Mouse (Mus musculus): ENCODE results near the gene Cobl. TPM values are rescaled to one million over a fixed set of nuclear protein-coding genes. Genes with fewer than 3 reads are reported as not detected.
A peak's percentile ranks its signal among the peaks of the same experiment; 100 is the strongest.

Cobl gene
- total and polyA plus RNA-seq, 2 experiments from 2014 or later, result 20.5 to 42.5 TPM

DNA sequence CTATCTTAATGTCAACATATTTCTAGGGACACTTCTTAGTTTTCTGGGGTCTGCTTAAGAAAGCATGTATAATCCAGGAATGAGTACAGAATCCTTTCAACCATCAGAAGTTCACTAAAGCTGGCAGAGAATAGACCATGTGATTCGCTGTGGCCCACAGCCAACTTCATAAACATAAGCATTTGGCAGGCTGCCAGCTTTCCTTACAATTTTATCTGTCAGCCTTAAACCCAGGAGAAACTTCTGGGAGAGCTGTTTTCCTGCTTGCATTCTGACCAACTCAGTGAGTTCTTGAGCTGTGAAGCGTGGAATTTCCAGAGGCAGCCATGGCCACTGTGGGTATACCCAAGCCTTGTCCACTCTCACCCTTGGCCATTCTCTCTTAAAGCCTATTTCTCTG lies 132.8 kb downstream of the Cobl start:
- no peaks in the 10 kb centered on the region for H3K27me3 ChIP-seq (ENCODE audit: control insufficient read depth, insufficient read depth, low read length)
- DNase-seq (ENCODE audit: low spot score) (peak; percentile 82), ATAC-seq (ENCODE audit: insufficient read depth, low read depth) (peak; percentile 55)
- WGBS, result 7% methylated on average over 2 of the region's 2 CpGs
- no peak for TF ChIP-seq EP300 (IDR thresholded peaks at IDR 0.05; ENCODE audit: low read depth)
- no peak for TF ChIP-seq CTCF (IDR thresholded peaks at IDR 0.05; ENCODE audit: low read depth)
- no peak overlapping the region for H3K4me3 ChIP-seq (ENCODE audit: low read depth, low read length)
- H3K4me2 ChIP-seq (ENCODE audit: low read depth, low read length), result peak overlapping the region; percentile 36; the same call in 1 of the 2 replicates
- no peaks in the 10 kb centered on the region for H3K9me3 ChIP-seq (replicated peaks; ENCODE audit: control insufficient read depth, low read length)
- no peak overlapping the region for H3K9ac ChIP-seq (replicated peaks; ENCODE audit: low read depth, low read length)
- no peaks in the 10 kb centered on the region for H3K36me3 ChIP-seq (replicated peaks; ENCODE audit: control insufficient read depth, insufficient read depth, low read length)
- peak overlapping the region; percentile 87 for H3K27ac ChIP-seq (ENCODE audit: low read depth)
- peaks cover 18% of the 10 kb centered on the region for H3K4me1 ChIP-seq (ENCODE audit: control insufficient read depth, insufficient read depth)

DNA sequence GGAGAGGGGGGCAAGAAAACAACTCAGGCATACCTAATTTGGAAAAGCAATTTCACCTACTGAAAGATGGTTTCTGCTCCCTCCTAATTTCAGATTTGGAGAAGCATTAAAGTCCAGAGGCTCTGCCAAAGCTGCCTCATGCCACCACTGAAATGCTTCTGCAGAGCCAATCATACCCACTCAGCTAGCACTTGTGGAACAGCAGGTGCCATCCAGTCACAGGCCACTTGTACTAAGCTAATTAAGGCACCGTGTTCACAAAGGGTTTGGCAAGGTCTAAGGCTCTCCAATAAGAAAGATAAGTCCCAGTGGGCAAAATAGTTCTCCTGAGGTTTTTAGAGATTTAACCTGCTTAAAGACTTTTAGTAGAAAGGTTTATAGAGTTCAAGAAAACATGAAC lies 143.3 kb downstream of the Cobl start:
- H3K27me3 ChIP-seq (ENCODE audit: control insufficient read depth, insufficient read depth, low read length), result no peaks in the 10 kb centered on the region
- H3K9me3 ChIP-seq (replicated peaks; ENCODE audit: control insufficient read depth, low read length), result no peaks in the 10 kb centered on the region
- H3K36me3 ChIP-seq (replicated peaks; ENCODE audit: control insufficient read depth, insufficient read depth, low read length), result no peaks in the 10 kb centered on the region
- WGBS, result 40% methylated on average over 1 of the region's 1 CpGs
- peak; percentile 87 for ATAC-seq (ENCODE audit: insufficient read depth, low read depth)
- no peak overlapping the region for H3K9ac ChIP-seq (replicated peaks; ENCODE audit: low read depth, low read length)
- H3K4me3 ChIP-seq (ENCODE audit: low read depth, low read length), result no peak overlapping the region
- H3K27ac ChIP-seq (ENCODE audit: low read depth), result peak overlapping the region; percentile 78
- peak; percentile 79 for DNase-seq (ENCODE audit: low spot score)
- no peak overlapping the region for H3K4me2 ChIP-seq (ENCODE audit: low read depth, low read length)
- TF ChIP-seq CTCF (IDR thresholded peaks at IDR 0.05; ENCODE audit: low read depth) (no peak), EP300 (IDR thresholded peaks at IDR 0.05; ENCODE audit: low read depth) (no peak)
- H3K4me1 ChIP-seq (ENCODE audit: control insufficient read depth, insufficient read depth), result peaks cover 32% of the 10 kb centered on the region; the same call in 1 of the 2 replicates

DNA sequence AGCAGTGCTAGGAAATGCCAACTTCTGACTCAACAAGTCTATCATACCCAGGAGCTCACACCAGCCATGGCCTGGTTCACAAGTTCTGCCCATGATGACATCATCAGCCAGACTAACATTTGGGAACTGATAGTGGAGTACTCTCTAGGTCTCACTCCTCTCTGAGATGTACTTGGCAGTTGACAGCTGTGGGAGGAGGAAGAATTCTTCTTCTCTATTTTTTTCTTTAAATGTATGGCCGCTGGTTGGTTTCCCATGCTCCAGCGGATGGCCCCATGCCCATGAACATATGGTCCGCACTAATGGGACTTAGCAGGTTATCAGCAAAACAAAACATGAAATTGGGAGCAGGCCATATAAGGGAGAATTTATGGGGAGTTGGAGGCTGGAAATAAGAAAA lies 145.4 kb downstream of the Cobl start:
- 83% methylated on average over 3 of the region's 3 CpGs for WGBS
- no peak for ATAC-seq (ENCODE audit: insufficient read depth, low read depth)

DNA sequence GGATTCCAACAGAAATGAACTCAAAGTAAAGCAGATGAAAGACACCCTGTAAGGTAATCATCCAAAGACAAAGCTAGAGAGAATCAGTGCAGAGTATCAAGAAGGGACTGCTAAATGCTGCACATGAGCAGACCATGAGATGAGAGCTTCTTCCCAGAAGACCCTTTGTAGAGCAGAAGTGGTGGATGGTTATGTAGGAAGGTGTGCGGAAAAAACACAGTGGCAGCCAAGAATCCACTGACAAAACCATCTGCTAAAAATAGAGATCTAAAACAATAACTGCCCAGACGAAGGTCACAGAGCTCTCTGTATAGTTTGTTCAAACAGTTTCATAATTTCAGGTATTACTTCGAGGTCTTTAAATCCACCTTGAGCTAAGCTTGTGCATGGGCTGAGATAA lies 149.1 kb downstream of the Cobl start:
- WGBS, result 28% methylated on average over 3 of the region's 3 CpGs
- ATAC-seq (ENCODE audit: insufficient read depth, low read depth), result no peak
- DNase-seq (ENCODE audit: low spot score), result peak; percentile 49

More for the DNA sequence above, 145.4 kb downstream of the Cobl start:
- H3K9ac ChIP-seq (replicated peaks; ENCODE audit: low read depth, low read length), result no peak overlapping the region
- H3K36me3 ChIP-seq (replicated peaks; ENCODE audit: control insufficient read depth, insufficient read depth, low read length), result no peaks in the 10 kb centered on the region
- H3K4me3 ChIP-seq (ENCODE audit: low read depth, low read length), result no peak overlapping the region
- peak; percentile 11 for DNase-seq (ENCODE audit: low spot score)
- H3K4me1 ChIP-seq (ENCODE audit: control insufficient read depth, insufficient read depth), result peaks cover 46% of the 10 kb centered on the region
- no peak overlapping the region for H3K4me2 ChIP-seq (ENCODE audit: low read depth, low read length)
- H3K27ac ChIP-seq (ENCODE audit: low read depth), result peak overlapping the region; percentile 46
- no peaks in the 10 kb centered on the region for H3K9me3 ChIP-seq (replicated peaks; ENCODE audit: control insufficient read depth, low read length)
- TF ChIP-seq EP300 (IDR thresholded peaks at IDR 0.05; ENCODE audit: low read depth), result no peak
- no peak for TF ChIP-seq CTCF (IDR thresholded peaks at IDR 0.05; ENCODE audit: low read depth)
- no peaks in the 10 kb centered on the region for H3K27me3 ChIP-seq (ENCODE audit: control insufficient read depth, insufficient read depth, low read length)

DNA sequence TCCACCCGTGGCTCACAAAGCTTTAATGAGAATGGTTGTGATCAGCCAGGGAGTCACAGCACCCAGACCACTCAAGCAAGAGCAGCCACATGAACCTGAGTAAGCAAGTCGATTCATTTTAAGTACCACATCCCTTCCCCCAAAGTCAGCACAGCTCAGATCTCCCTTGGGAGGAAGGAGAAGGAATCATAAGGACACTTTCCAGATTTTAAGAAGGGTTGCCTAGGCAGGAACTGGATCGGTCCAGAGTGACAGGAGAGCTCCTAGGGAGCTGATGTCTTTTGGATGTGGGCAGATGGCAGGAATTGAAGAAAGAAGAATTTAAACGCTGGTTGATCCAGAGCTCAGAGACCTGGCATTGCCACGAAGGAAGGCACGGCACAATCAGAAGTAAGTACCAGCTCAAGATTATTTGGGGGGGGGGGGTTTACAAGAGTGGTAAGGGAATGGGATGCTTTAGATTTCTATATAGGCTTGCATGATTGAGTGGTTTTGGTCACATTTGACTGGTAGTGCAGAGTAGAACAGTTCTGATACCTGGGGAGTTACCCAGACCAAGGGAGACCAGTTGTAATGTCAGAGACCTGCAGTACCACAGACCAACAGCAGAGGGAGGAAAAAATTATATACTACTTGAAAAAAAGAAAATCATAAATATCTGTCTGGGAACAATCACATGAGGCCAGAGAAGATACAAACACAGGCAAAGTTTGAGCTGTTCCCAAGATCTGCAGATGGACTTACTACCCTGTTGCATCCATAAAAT lies 150.3 kb downstream of the Cobl start:
- 70% methylated on average over 6 of the region's 6 CpGs for WGBS
- Histone ChIP-seq H3K27ac (ENCODE audit: low read depth) (peak overlapping the region; percentile 74; the same call in 1 of the 2 replicates), H3K27me3 (ENCODE audit: control insufficient read depth, insufficient read depth, low read length) (no peaks in the 10 kb centered on the region), H3K9ac (replicated peaks; ENCODE audit: low read depth, low read length) (no peak overlapping the region), H3K4me1 (ENCODE audit: control insufficient read depth, insufficient read depth) (peaks cover 32% of the 10 kb centered on the region), H3K4me3 (ENCODE audit: low read depth, low read length) (peak overlapping the region; percentile 11), H3K9me3 (replicated peaks; ENCODE audit: control insufficient read depth, low read length) (no peaks in the 10 kb centered on the region), H3K4me2 (ENCODE audit: low read depth, low read length) (peak overlapping the region; percentile 38), H3K36me3 (replicated peaks; ENCODE audit: control insufficient read depth, insufficient read depth, low read length) (no peaks in the 10 kb centered on the region)
- ATAC-seq (ENCODE audit: insufficient read depth, low read depth) (peak; percentile 49; the same call in 1 of the 2 replicates), DNase-seq (ENCODE audit: low spot score) (peak; percentile 25)
- TF ChIP-seq EP300 (IDR thresholded peaks at IDR 0.05; ENCODE audit: low read depth), result no peak
- peak; percentile 61 for TF ChIP-seq CTCF (IDR thresholded peaks at IDR 0.05; ENCODE audit: low read depth)

More for the DNA sequence above, 149.1 kb downstream of the Cobl start:
- no peak overlapping the region for H3K9ac ChIP-seq (replicated peaks; ENCODE audit: low read depth, low read length)
- H3K4me3 ChIP-seq (ENCODE audit: low read depth, low read length), result 0 out of 2 replicates have a peak overlapping the region, but pooled peaks have one; percentile 2
- TF ChIP-seq EP300 (IDR thresholded peaks at IDR 0.05; ENCODE audit: low read depth), result no peak
- TF ChIP-seq CTCF (IDR thresholded peaks at IDR 0.05; ENCODE audit: low read depth), result no peak
- H3K4me1 ChIP-seq (ENCODE audit: control insufficient read depth, insufficient read depth), result peaks cover 30% of the 10 kb centered on the region
- H3K4me2 ChIP-seq (ENCODE audit: low read depth, low read length), result peak overlapping the region; percentile 38
- no peaks in the 10 kb centered on the region for H3K36me3 ChIP-seq (replicated peaks; ENCODE audit: control insufficient read depth, insufficient read depth, low read length)
- H3K9me3 ChIP-seq (replicated peaks; ENCODE audit: control insufficient read depth, low read length), result no peaks in the 10 kb centered on the region
- H3K27me3 ChIP-seq (ENCODE audit: control insufficient read depth, insufficient read depth, low read length), result no peaks in the 10 kb centered on the region
- H3K27ac ChIP-seq (ENCODE audit: low read depth), result peak overlapping the region; percentile 74
